Mouse (Mus musculus) liver, postnatal 0 days (tissue): ENCODE data around the gene Apol7e.
"Not testable (repeated sequence)": the region's sequence is repeated elsewhere in the genome, so short reads cannot be mapped to it uniquely, and the experiment has no call there.

Source experiments
- CTCF ChIP-seq: sonication (generic); IDR thresholded peaks from 2 replicates; pipeline ENCODE4 v1.5.1; 2016; ENCODE audit warnings: antibody characterized with exemption, low read depth
- EP300 ChIP-seq: IDR thresholded peaks from 2 replicates; pipeline ENCODE4 v1.6.1; 2016; ENCODE audit warnings: antibody characterized with exemption, low read depth, mild to moderate bottlenecking

DNA sequence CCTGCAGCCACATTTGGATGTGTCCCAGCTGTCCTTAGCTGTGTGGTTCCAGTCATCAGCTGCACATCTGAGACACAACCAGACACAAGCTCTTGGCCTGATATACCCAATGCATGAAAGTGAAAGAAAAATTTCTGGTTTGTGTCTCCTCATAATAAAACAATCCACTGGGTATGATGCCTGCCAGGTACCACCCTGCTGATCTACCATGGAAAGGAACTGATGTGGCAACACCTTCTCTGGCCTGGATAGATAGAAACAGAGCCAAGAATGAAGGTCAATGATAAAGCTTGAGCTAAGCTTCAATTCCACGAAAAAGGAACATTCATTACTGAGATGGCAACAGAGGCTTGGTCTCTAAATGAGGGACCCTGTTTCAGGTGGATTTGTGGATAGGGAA is 38.9 kb upstream of the Apol7e start:
- not testable (repeated sequence) for TF ChIP-seq CTCF, EP300
